Mouse (Mus musculus) WW6 (cell line): ENCODE results near the gene Hsd17b3.

Experiments
- DNase-seq: peaks from one replicate; pipeline ENCODE4 v3.0.0-alpha.2; 2013; ENCODE audit warnings: low read depth, low spot score

Gene Hsd17b3

GRCm38 (mm10) chr13:64089130-64089529, at the start of gene Hsd17b3:
Hsd17b3 (minus strand) TSS chr13:64089230.
- DNase-seq, result no peak

GRCm38 (mm10) chr13:64129616-64130375, 40.8 kb upstream of the Hsd17b3 start:
- DNase-seq, result no peak

GRCm38 (mm10) chr13:64128858-64129615, 40.0 kb upstream of the Hsd17b3 start, which contains the start of gene Slc35d2:
Slc35d2 (minus strand) TSS chr13:64129368.
- no peak for DNase-seq

GRCm38 (mm10) chr13:64126316-64126715, 37.3 kb upstream of the Hsd17b3 start:
- DNase-seq, result no peak

GRCm38 (mm10) chr13:64124886-64125285, 35.9 kb upstream of the Hsd17b3 start:
- DNase-seq, result no peak

GRCm38 (mm10) chr13:64123491-64124188, 34.6 kb upstream of the Hsd17b3 start:
- no peak for DNase-seq

- DNase-seq, result no peak
These were observed 31.7 kb upstream of the Hsd17b3 start for GRCm38 (mm10) chr13:64120760-64121159.

GRCm38 (mm10) chr13:64117442-64117841, 28.4 kb upstream of the Hsd17b3 start:
- DNase-seq, result no peak

GRCm38 (mm10) chr13:64110421-64110820, 21.4 kb upstream of the Hsd17b3 start:
- DNase-seq, result no peak

- no peak for DNase-seq
These were observed 19.4 kb upstream of the Hsd17b3 start for GRCm38 (mm10) chr13:64108381-64108850.

GRCm38 (mm10) chr13:64107535-64107934, 18.5 kb upstream of the Hsd17b3 start:
- DNase-seq, result no peak

GRCm38 (mm10) chr13:64107105-64107504, 18.1 kb upstream of the Hsd17b3 start:
- DNase-seq, result no peak

GRCm38 (mm10) chr13:64105690-64106089, 16.7 kb upstream of the Hsd17b3 start:
- no peak for DNase-seq

GRCm38 (mm10) chr13:64100186-64100585, 11.2 kb upstream of the Hsd17b3 start:
- DNase-seq, result no peak

- DNase-seq, result no peak
These were observed 10.0 kb upstream of the Hsd17b3 start for GRCm38 (mm10) chr13:64098992-64099391.

GRCm38 (mm10) chr13:64093341-64093740, 4.3 kb upstream of the Hsd17b3 start:
- DNase-seq, result no peak

- DNase-seq, result no peak
These were observed 3.7 kb upstream of the Hsd17b3 start for GRCm38 (mm10) chr13:64092752-64093151.

GRCm38 (mm10) chr13:64092141-64092540, 3.1 kb upstream of the Hsd17b3 start:
- no peak for DNase-seq

GRCm38 (mm10) chr13:64091006-64091405, 2.0 kb upstream of the Hsd17b3 start:
- no peak for DNase-seq

GRCm38 (mm10) chr13:64090278-64090677, 1.2 kb upstream of the Hsd17b3 start:
- DNase-seq, result no peak

- no peak for DNase-seq
These were observed 973 bp downstream of the Hsd17b3 start for GRCm38 (mm10) chr13:64088057-64088456.

GRCm38 (mm10) chr13:64086036-64086435, 3.0 kb downstream of the Hsd17b3 start:
- no peak for DNase-seq
